Mouse (Mus musculus) cerebellum, adult 9-11 months (tissue): Measurements from ENCODE around the gene Coasy.
"Not testable (repeated sequence)": the region's sequence is repeated elsewhere in the genome, so short reads cannot be mapped to it uniquely, and the experiment has no call there.

Experiments
- DNase-seq: peaks from one replicate; pipeline ENCODE4 v3.0.0; 2022

Coasy gene

GRCm38 (mm10) chr11:101089931-101090330 is 7.6 kb downstream of the Coasy start:
- DNase-seq: no peak

GRCm38 (mm10) chr11:101094930-101095313 is 12.6 kb downstream of the Coasy start:
- no peak for DNase-seq

GRCm38 (mm10) chr11:101095314-101096024 is 13.1 kb downstream of the Coasy start, which contains the start of gene Psmc3ip:
Psmc3ip (minus strand) TSS chr11:101095436.
- peak; percentile 96 for DNase-seq

- no peak for DNase-seq
Measured at GRCm38 (mm10) chr11:101098231-101098630, 15.9 kb downstream of the Coasy start.

- no peak for DNase-seq
Measured at GRCm38 (mm10) chr11:101103011-101103410, 20.6 kb downstream of the Coasy start.

GRCm38 (mm10) chr11:101109351-101109750 is 27.0 kb downstream of the Coasy start:
- DNase-seq: no peak

- DNase-seq: no peak
Measured at GRCm38 (mm10) chr11:101110708-101111107, 28.3 kb downstream of the Coasy start.

- no peak for DNase-seq
Measured at GRCm38 (mm10) chr11:101111178-101111577, 28.8 kb downstream of the Coasy start.

- DNase-seq: no peak
Measured at GRCm38 (mm10) chr11:101112186-101112585, 29.8 kb downstream of the Coasy start.

GRCm38 (mm10) chr11:101115564-101115963 is 33.2 kb downstream of the Coasy start:
- DNase-seq: no peak

GRCm38 (mm10) chr11:101118105-101118504 is 35.7 kb downstream of the Coasy start:
- no peak for DNase-seq

GRCm38 (mm10) chr11:101119131-101119760 is 36.9 kb downstream of the Coasy start:
- DNase-seq: no peak

- DNase-seq: peak; percentile 99
Measured at GRCm38 (mm10) chr11:101119761-101120544, 37.6 kb downstream of the Coasy start, which contains the start of the genes Retreg3 and Tubg1. Retreg3 (minus strand) TSS chr11:101119893. Tubg1 (plus strand) TSS chr11:101119938.

- DNase-seq: peak; percentile 56
Measured at GRCm38 (mm10) chr11:101120545-101121188, 38.3 kb downstream of the Coasy start.

- not testable (repeated sequence) for DNase-seq
Measured at GRCm38 (mm10) chr11:101124494-101124893, 42.1 kb downstream of the Coasy start.

GRCm38 (mm10) chr11:101125008-101125407 is 42.6 kb downstream of the Coasy start:
- DNase-seq: peak; percentile 58

- no peak for DNase-seq
Measured at GRCm38 (mm10) chr11:101127075-101127474, 44.7 kb downstream of the Coasy start.

GRCm38 (mm10) chr11:101128996-101129577 is 46.7 kb downstream of the Coasy start:
- DNase-seq: peak; percentile 90

GRCm38 (mm10) chr11:101130056-101130756 is 47.8 kb downstream of the Coasy start:
- DNase-seq: peak; percentile 76

- DNase-seq: peak; percentile 81
Measured at GRCm38 (mm10) chr11:101131187-101131586, 48.8 kb downstream of the Coasy start.

GRCm38 (mm10) chr11:101131701-101132100 is 49.3 kb downstream of the Coasy start:
- DNase-seq: peak; percentile 57

- DNase-seq: peak; percentile 28
Measured at GRCm38 (mm10) chr11:101133037-101133436, 50.7 kb downstream of the Coasy start.
